8 mouse cellular contexts compared by ENCODE assay signal in genomic region chr8:48109373-48109855, GRCm38 (mm10). TPM values are rescaled to one million over a fixed set of nuclear protein-coding genes. Genes with fewer than 3 reads are reported as not detected.
A peak's percentile ranks its signal among the peaks of the same experiment; 100 is the strongest.
DNase-seq lines count a peak whose midpoint lies in the region; ATAC-seq and TF ChIP-seq lines count a peak whose summit lies in the region.

No protein-coding gene starts in this region.

- peak overlapping the region; percentile 73 for H3K4me3 ChIP-seq in layer of hippocampus, adult 2 months
- peak overlapping the region; percentile 68 for H3K4me3 ChIP-seq in embryonic facial prominence, embryonic 14.5 days (ENCODE audit: low read depth, low read length)
- H3K4me3 ChIP-seq in intestine, postnatal 0 days (ENCODE audit: low read depth, low read length), result peak overlapping the region; percentile 79
- H3K4me3 ChIP-seq in myocyte, result peak overlapping the region; percentile 42

- H3K4me2 ChIP-seq in embryonic facial prominence, embryonic 14.5 days (ENCODE audit: low read depth, low read length), result peak overlapping the region; percentile 70
- H3K4me2 ChIP-seq in intestine, postnatal 0 days (replicated peaks; ENCODE audit: low read depth), result peak overlapping the region; percentile 90
- H3K4me2 ChIP-seq in myocyte (ENCODE audit: low read depth), result peak overlapping the region; percentile 80

- TF ChIP-seq POLR2A in myocyte (IDR thresholded peaks at IDR 0.05; ENCODE audit: insufficient read length, low read depth), result no peak

- peaks cover 5% of the 10 kb centered on the region; the same call in 1 of the 2 replicates for H3K4me1 ChIP-seq in embryonic facial prominence, embryonic 14.5 days (ENCODE audit: control insufficient read depth, insufficient read depth, low read length)
- H3K4me1 ChIP-seq in intestine, postnatal 0 days (replicated peaks; ENCODE audit: control insufficient read depth, insufficient read depth, low read length), result no peaks in the 10 kb centered on the region

- no peak for TF ChIP-seq CTCF in layer of hippocampus, adult 2 months (conservative IDR thresholded peaks at IDR 0.05)
- TF ChIP-seq CTCF in intestine, postnatal 0 days (IDR thresholded peaks at IDR 0.05; ENCODE audit: low read depth), result no peak

- peak overlapping the region; percentile 71 for H3K9ac ChIP-seq in embryonic facial prominence, embryonic 14.5 days (ENCODE audit: low read depth, low read length)
- no peak overlapping the region for H3K9ac ChIP-seq in intestine, postnatal 0 days (ENCODE audit: low read depth, low read length)

- peak overlapping the region; percentile 83 for H3ac ChIP-seq in myocyte (ENCODE audit: control insufficient read depth, insufficient read length)

- no peaks in the 10 kb centered on the region for H3K27me3 ChIP-seq in embryonic facial prominence, embryonic 14.5 days (replicated peaks; ENCODE audit: control insufficient read depth, insufficient read depth, low read length)
- no peaks in the 10 kb centered on the region for H3K27me3 ChIP-seq in intestine, postnatal 0 days (replicated peaks; ENCODE audit: control insufficient read depth, insufficient read depth, low read length)
- no peaks in the 10 kb centered on the region for H3K27me3 ChIP-seq in myocyte (ENCODE audit: control insufficient read depth, insufficient read depth, insufficient read length)

- peak; percentile 24 for ATAC-seq in embryonic facial prominence, embryonic 14.5 days (ENCODE audit: low read depth)
- ATAC-seq in intestine, postnatal 0 days, result peak; percentile 24; the same call in 1 of the 2 replicates

- H3K27ac ChIP-seq in layer of hippocampus, adult 2 months, result peak overlapping the region; percentile 71; the same call in 1 of the 2 replicates
- H3K27ac ChIP-seq in embryonic facial prominence, embryonic 14.5 days (replicated peaks; ENCODE audit: low read depth, low read length), result no peak overlapping the region; the same call in 1 of the 2 replicates
- no peak overlapping the region for H3K27ac ChIP-seq in intestine, postnatal 0 days (ENCODE audit: low read depth, low read length)

- H3K79me2 ChIP-seq in myocyte (ENCODE audit: control insufficient read depth, insufficient read depth), result no peaks in the 10 kb centered on the region

- DNase-seq in layer of hippocampus, adult 2 months (ENCODE audit: low spot score in 2 of 2), result no peak
- no peak for DNase-seq in layer of hippocampus, adult 9-10 months (ENCODE audit: low spot score)
- no peak for DNase-seq in embryonic facial prominence, embryonic 14.5 days (ENCODE audit: low spot score)
- DNase-seq in gastrocnemius, postnatal 10 days, result no peak
- DNase-seq in right cerebral cortex, postnatal 10 days (ENCODE audit: low spot score in 2 of 2), result no peak
- no peak for DNase-seq in frontal cortex, postnatal 14 days (ENCODE audit: low spot score in 2 of 2)

- 0 out of 2 replicates have a peak, but pooled peaks cover 1% of the 10 kb centered on the region for H3K9me3 ChIP-seq in embryonic facial prominence, embryonic 14.5 days (ENCODE audit: control insufficient read depth, low read length)
- 0 out of 2 replicates have a peak, but pooled peaks cover 4% of the 10 kb centered on the region for H3K9me3 ChIP-seq in intestine, postnatal 0 days (ENCODE audit: control insufficient read depth)

- H3K36me3 ChIP-seq in embryonic facial prominence, embryonic 14.5 days (ENCODE audit: control insufficient read depth, insufficient read depth, low read length), result peaks cover 18% of the 10 kb centered on the region
- no peaks in the 10 kb centered on the region for H3K36me3 ChIP-seq in intestine, postnatal 0 days (ENCODE audit: control insufficient read depth, insufficient read depth)
- no peaks in the 10 kb centered on the region for H3K36me3 ChIP-seq in myocyte (ENCODE audit: control insufficient read depth, insufficient read depth)

- WGBS in embryonic facial prominence, embryonic 14.5 days, result 27% methylated on average over 5 of the region's 5 CpGs
- WGBS in intestine, postnatal 0 days, result 19% methylated on average over 5 of the region's 5 CpGs

TF ChIP-seq in myocyte, 11 proteins besides CTCF, POLR2A, EP300 and RAD21:
- TF ChIP-seq MYOG (IDR thresholded peaks at IDR 0.05; ENCODE audit: control insufficient read depth in 1 of 3, insufficient read depth in 1 of 3, insufficient read length in 2 of 3, low read depth in 2 of 3) (no peak), REST (IDR thresholded peaks at IDR 0.05; ENCODE audit: insufficient read depth, insufficient read length) (no peak), USF1 (IDR thresholded peaks at IDR 0.05; ENCODE audit: low read depth) (no peak), SRF (IDR thresholded peaks at IDR 0.05; ENCODE audit: control insufficient read depth, insufficient read length, low read depth) (no peak), TCF3 (IDR thresholded peaks at IDR 0.05; ENCODE audit: insufficient read length, low read depth) (no peak), TCF12 (IDR thresholded peaks at IDR 0.05; ENCODE audit: insufficient read depth, poor library complexity, severe bottlenecking) (no peak), E2F4 (IDR thresholded peaks at IDR 0.05; ENCODE audit: insufficient read depth) (no peak), MAX (IDR thresholded peaks at IDR 0.05; ENCODE audit: low read depth) (no peak), POLR2AphosphoS2 (IDR thresholded peaks at IDR 0.05; ENCODE audit: insufficient read length, low read depth) (no peak), CEBPB (IDR thresholded peaks at IDR 0.05; ENCODE audit: insufficient read depth, poor library complexity, severe bottlenecking) (no peak), MYOD1 (IDR thresholded peaks at IDR 0.05; ENCODE audit: control insufficient read depth in 1 of 3, insufficient read length in 2 of 3, low read depth in 2 of 3) (no peak)

RNA-seq across cellular contexts. Expression of gene Dctd, which starts 10.5 kb away (rescaled TPM):
- total RNA-seq in layer of hippocampus, adult 2 months (2021), result 1 to 10 TPM; 6.2 to 8.2 TPM
- 28.2 and 30.4 TPM in 2 replicates for polyA plus RNA-seq in embryonic facial prominence, embryonic 14.5 days (2014; fragmentation: Nextera tagmentation; extraction: Ambion mirVana)
- 4.1 TPM in 2 replicates for polyA plus RNA-seq in intestine, postnatal 0 days (2015; fragmentation: Nextera tagmentation; extraction: Ambion mirVana)
- 7.1 TPM for polyA plus RNA-seq in myocyte (2012; fragmentation: generic; extraction: Trizol)
- 1 to 10 TPM; 3.9 to 4.8 TPM for total RNA-seq in gastrocnemius, postnatal 10 days (2021)
